Mouse (Mus musculus) bone marrow macrophage, adult 2 months (primary cell): ENCODE results near the gene Srpx2.

Source experiments
- CTCF ChIP-seq: IDR thresholded peaks from 2 replicates; pipeline ENCODE4 v1.5.1; 2012; ENCODE audit warnings: low read depth, mild to moderate bottlenecking, low read length, moderate library complexity
- POLR2A ChIP-seq: IDR thresholded peaks from 2 replicates; pipeline ENCODE4 v1.6.1; 2012; ENCODE audit warnings: mild to moderate bottlenecking, low read depth, low read length, borderline replicate concordance

- TF ChIP-seq POLR2A (no peak), CTCF (no peak)
These were observed 6.0 kb downstream of the Srpx2 start for GRCm38 (mm10) chrX:133914219-133914618.
